Mouse (Mus musculus): ENCODE results near the gene Tbc1d8. TPM values are rescaled to one million over a fixed set of nuclear protein-coding genes. Genes with fewer than 3 reads are reported as not detected.

The Tbc1d8 gene
- total RNA-seq, 2 experiments from 2014 or later = 6.9 to 18.7 TPM

- no peak for DNase-seq
Measured at GRCm38 (mm10) chr1:39479254-39479653, 699 bp upstream of the Tbc1d8 start.

GRCm38 (mm10) chr1:39478896-39479200, 293 bp upstream of the Tbc1d8 start:
- DNase-seq = no peak

GRCm38 (mm10) chr1:39477064-39477463, 1.5 kb downstream of the Tbc1d8 start:
- no peak for DNase-seq

- DNase-seq = no peak
Measured at GRCm38 (mm10) chr1:39476341-39476740, 2.2 kb downstream of the Tbc1d8 start.

GRCm38 (mm10) chr1:39474516-39474915, 4.0 kb downstream of the Tbc1d8 start:
- no peak for DNase-seq

GRCm38 (mm10) chr1:39471298-39471902, 7.2 kb downstream of the Tbc1d8 start:
- DNase-seq = no peak

GRCm38 (mm10) chr1:39468982-39469381, 9.6 kb downstream of the Tbc1d8 start:
- DNase-seq = no peak

- no peak for DNase-seq
Measured at GRCm38 (mm10) chr1:39466526-39466925, 12.0 kb downstream of the Tbc1d8 start.

GRCm38 (mm10) chr1:39464760-39465159, 13.8 kb downstream of the Tbc1d8 start:
- no peak for DNase-seq

GRCm38 (mm10) chr1:39462937-39463444, 15.6 kb downstream of the Tbc1d8 start:
- DNase-seq = no peak

GRCm38 (mm10) chr1:39462036-39462435, 16.5 kb downstream of the Tbc1d8 start:
- DNase-seq = no peak

GRCm38 (mm10) chr1:39460495-39460894, 18.1 kb downstream of the Tbc1d8 start:
- DNase-seq = no peak

- DNase-seq = no peak
Measured at GRCm38 (mm10) chr1:39457887-39458874, 20.4 kb downstream of the Tbc1d8 start.

- no peak for DNase-seq
Measured at GRCm38 (mm10) chr1:39456421-39456853, 22.1 kb downstream of the Tbc1d8 start.

- DNase-seq = no peak
Measured at GRCm38 (mm10) chr1:39455350-39456023, 23.1 kb downstream of the Tbc1d8 start.

- DNase-seq = no peak
Measured at GRCm38 (mm10) chr1:39454783-39455175, 23.8 kb downstream of the Tbc1d8 start.

- DNase-seq = no peak
Measured at GRCm38 (mm10) chr1:39454108-39454782, 24.3 kb downstream of the Tbc1d8 start.

- DNase-seq = no peak
Measured at GRCm38 (mm10) chr1:39452203-39452602, 26.4 kb downstream of the Tbc1d8 start.

- DNase-seq = no peak
Measured at GRCm38 (mm10) chr1:39450069-39450728, 28.4 kb downstream of the Tbc1d8 start.

GRCm38 (mm10) chr1:39449251-39449790, 29.2 kb downstream of the Tbc1d8 start:
- peak in 1 of 2 experiments; percentile 33 for DNase-seq

GRCm38 (mm10) chr1:39448819-39449218, 29.7 kb downstream of the Tbc1d8 start:
- no peak for DNase-seq
